Mouse (Mus musculus) MEL (cell line): Measurements from ENCODE around the gene Zfp324. TPM values are rescaled to one million over a fixed set of nuclear protein-coding genes. Genes with fewer than 3 reads are reported as not detected.
"Not testable (repeated sequence)": the region's sequence is repeated elsewhere in the genome, so short reads cannot be mapped to it uniquely, and the experiment has no call there.

Source experiments
- DNase-seq: peaks from one replicate; pipeline ENCODE4 v3.0.0; 2011; ENCODE audit warnings: low read depth, low spot score
- H3K27ac ChIP-seq: 2 replicates; pipeline ENCODE4 v1.5.1; 2012; ENCODE audit warnings: low read depth, mild to moderate bottlenecking, control low read depth, low read length, moderate library complexity; ENCODE audit not compliant: control insufficient read depth
- H3K27me3 ChIP-seq, 2 experiments: fragments of 150-350 bp in 1 of 2; sonication (generic) in 1 of 2; 2 replicates each; pipeline ENCODE4 v1.6.1; 2012; ENCODE audit warnings: low read length in 2 of 2, mild to moderate bottlenecking in 2 of 2, improper control_type of control experiment in 1 of 2, moderate library complexity in 1 of 2; ENCODE audit not compliant: insufficient read depth in 2 of 2, control insufficient read depth in 1 of 2
- H3K36me3 ChIP-seq, 2 experiments: 2 replicates each; pipeline ENCODE4 v1.6.1; 2012 to 2014; ENCODE audit warnings: low read length in 2 of 2, improper control_type of control experiment in 1 of 2, inconsistent platforms in 1 of 2, mild to moderate bottlenecking in 1 of 2; ENCODE audit not compliant: insufficient read depth in 2 of 2, control insufficient read depth in 1 of 2
- H3K4me1 ChIP-seq, 2 experiments: fragments of 150-350 bp in 1 of 2; sonication (generic) in 1 of 2; 2 replicates each; pipeline ENCODE4 v1.6.1; 2012; ENCODE audit warnings: low read length in 2 of 2, improper control_type of control experiment in 1 of 2, mild to moderate bottlenecking in 1 of 2; ENCODE audit not compliant: insufficient read depth in 2 of 2, control insufficient read depth in 1 of 2
- H3K4me3 ChIP-seq, 2 experiments: fragments of 150-350 bp in 1 of 2; sonication (generic) in 1 of 2; 2 replicates each; pipeline ENCODE4 v1.5.1; 2012; ENCODE audit warnings: low read depth in 2 of 2, low read length in 2 of 2, mild to moderate bottlenecking in 2 of 2, moderate library complexity in 2 of 2, control low read depth in 1 of 2, improper control_type of control experiment in 1 of 2; ENCODE audit not compliant: control insufficient read depth in 1 of 2, insufficient read depth in 1 of 2
- H3K79me2 ChIP-seq: 2 replicates; pipeline ENCODE4 v1.6.1; 2012; ENCODE audit warnings: mild to moderate bottlenecking, low read length, moderate library complexity; ENCODE audit not compliant: control insufficient read depth, poor library complexity, insufficient read depth
- H3K9ac ChIP-seq: 2 replicates; pipeline ENCODE4 v1.6.1; 2012; ENCODE audit warnings: low read depth, mild to moderate bottlenecking, control low read depth, low read length, moderate library complexity; ENCODE audit not compliant: control insufficient read depth, poor library complexity, severe bottlenecking
- H3K9me3 ChIP-seq: fragments of 150-350 bp; sonication (generic); replicated peaks from 2 replicates; pipeline ENCODE4 v1.6.1; 2012; ENCODE audit warnings: mild to moderate bottlenecking, low read length, improper control_type of control experiment, moderate library complexity; ENCODE audit not compliant: insufficient read depth
- BHLHE40 ChIP-seq: IDR thresholded peaks from 2 replicates; pipeline ENCODE4 v1.6.1; 2012; ENCODE audit warnings: low read depth, mild to moderate bottlenecking, inconsistent platforms, low read length, improper control_type of control experiment, borderline replicate concordance
- CHD1 ChIP-seq: IDR thresholded peaks from 2 replicates; pipeline ENCODE4 v1.6.1; 2012; ENCODE audit warnings: low read depth, mild to moderate bottlenecking, inconsistent platforms, low read length, improper control_type of control experiment
- E2F4 ChIP-seq: IDR thresholded peaks from 2 replicates; pipeline ENCODE4 v1.6.1; 2011; ENCODE audit warnings: low read depth, low read length, improper control_type of control experiment, borderline replicate concordance
- GABPA ChIP-seq: IDR thresholded peaks from 2 replicates; pipeline ENCODE4 v1.6.1; 2012; ENCODE audit warnings: low read depth, mild to moderate bottlenecking, inconsistent platforms, low read length, improper control_type of control experiment, moderate library complexity
- HCFC1 ChIP-seq: IDR thresholded peaks from 2 replicates; pipeline ENCODE4 v1.6.1; 2012; ENCODE audit warnings: low read depth, mild to moderate bottlenecking, inconsistent platforms, low read length, improper control_type of control experiment, moderate library complexity
- JUND ChIP-seq: IDR thresholded peaks from 2 replicates; pipeline ENCODE4 v1.6.1; 2011; ENCODE audit warnings: low read depth, mild to moderate bottlenecking, improper control_type of control experiment, low read length
- KAT2A ChIP-seq: conservative IDR thresholded peaks from 2 replicates; pipeline ENCODE4 v1.6.1; 2012; ENCODE audit warnings: low read depth, low read length, improper control_type of control experiment, inconsistent platforms
- MAX ChIP-seq: IDR thresholded peaks from 2 replicates; pipeline ENCODE4 v1.6.1; 2011; ENCODE audit warnings: low read length, improper control_type of control experiment
- MXI1 ChIP-seq: IDR thresholded peaks from 2 replicates; pipeline ENCODE4 v1.6.1; 2011; ENCODE audit warnings: mild to moderate bottlenecking, low read depth, low read length, improper control_type of control experiment
- NELFE ChIP-seq: IDR thresholded peaks from 2 replicates; pipeline ENCODE4 v1.6.1; 2011; ENCODE audit warnings: low read depth, low read length, improper control_type of control experiment
- NRF1 ChIP-seq: IDR thresholded peaks from 2 replicates; pipeline ENCODE4 v1.6.1; 2014; ENCODE audit warnings: low read depth, mild to moderate bottlenecking, inconsistent platforms, low read length, improper control_type of control experiment, moderate library complexity; ENCODE audit not compliant: poor library complexity, insufficient read depth, severe bottlenecking
- POLR2A ChIP-seq, 2 experiments: IDR thresholded peaks; 2 replicates each; pipeline ENCODE4 v1.6.1; 2011 to 2012; ENCODE audit warnings: low read length in 2 of 2, mild to moderate bottlenecking in 2 of 2, control low read depth in 1 of 2, improper control_type of control experiment in 1 of 2, low read depth in 1 of 2, moderate library complexity in 1 of 2; ENCODE audit not compliant: control insufficient read depth in 1 of 2, insufficient read depth in 1 of 2, poor library complexity in 1 of 2
- POLR2AphosphoS2 ChIP-seq: IDR thresholded peaks from 2 replicates; pipeline ENCODE4 v1.6.1; 2011; ENCODE audit warnings: low read length, improper control_type of control experiment
- POLR2AphosphoS5 ChIP-seq: IDR thresholded peaks from 2 replicates; pipeline ENCODE4 v1.6.1; 2012; ENCODE audit warnings: low read depth, borderline replicate concordance, mild to moderate bottlenecking, inconsistent platforms, low read length, moderate library complexity, mixed read lengths
- RAD21 ChIP-seq: IDR thresholded peaks from 2 replicates; pipeline ENCODE4 v1.6.1; 2011; ENCODE audit warnings: mild to moderate bottlenecking, low read depth, low read length, improper control_type of control experiment
- RCOR1 ChIP-seq: IDR thresholded peaks from 2 replicates; pipeline ENCODE4 v1.6.1; 2012; ENCODE audit warnings: low read depth, mild to moderate bottlenecking, inconsistent platforms, low read length, improper control_type of control experiment
- SIN3A ChIP-seq: IDR thresholded peaks from 2 replicates; pipeline ENCODE4 v1.6.1; 2012; ENCODE audit warnings: low read length, improper control_type of control experiment, inconsistent platforms
- UBTF ChIP-seq: IDR thresholded peaks from 2 replicates; pipeline ENCODE4 v1.6.1; 2012; ENCODE audit warnings: low read depth, mild to moderate bottlenecking, inconsistent platforms, low read length, improper control_type of control experiment, moderate library complexity, borderline replicate concordance; ENCODE audit not compliant: insufficient read depth
- USF1 ChIP-seq: IDR thresholded peaks from 2 replicates; pipeline ENCODE4 v1.6.1; 2014; ENCODE audit warnings: low read depth, mild to moderate bottlenecking, inconsistent platforms, low read length, improper control_type of control experiment, moderate library complexity
- USF2 ChIP-seq, 2 experiments: IDR thresholded peaks; 2 replicates each; pipeline ENCODE4 v1.6.1; 2011 to 2012; ENCODE audit warnings: improper control_type of control experiment in 2 of 2, low read length in 2 of 2, borderline replicate concordance in 1 of 2, inconsistent platforms in 1 of 2, low read depth in 1 of 2, mild to moderate bottlenecking in 1 of 2; ENCODE audit not compliant: insufficient read depth in 1 of 2
- ZC3H11A ChIP-seq: IDR thresholded peaks from 2 replicates; pipeline ENCODE4 v1.6.1; 2012; ENCODE audit warnings: low read depth, mild to moderate bottlenecking, inconsistent platforms, low read length, improper control_type of control experiment
- ZKSCAN1 ChIP-seq: IDR thresholded peaks from 2 replicates; pipeline ENCODE4 v1.6.1; 2012; ENCODE audit warnings: low read depth, mild to moderate bottlenecking, inconsistent platforms, low read length, improper control_type of control experiment, moderate library complexity
- polyA plus RNA-seq, 2 experiments: library from polyadenylated mRNA; stranded (reverse) in 1 of 2; unstranded in 1 of 2; fragments of >175 nt in 1 of 2; fragments of >200 nt in 1 of 2; gene quantifications; 2 replicates each; pipeline versions ENCODE4 v1.2.1 to v1.2.4; 2012; ENCODE audit warnings: low replicate concordance in 2 of 2, low read depth in 1 of 2; ENCODE audit not compliant: insufficient read length in 2 of 2, insufficient read depth in 1 of 2, missing spikeins in 1 of 2
- total RNA-seq: library from RNA; depleted of rRNA; stranded (reverse); fragments of 300-350 nt; gene quantifications from 2 replicates; pipeline ENCODE4 v1.2.3, GENCODE M21; 2012

Gene Zfp324
- total and polyA plus RNA-seq, 3 experiments = 5.2 to 9.9 TPM; not detected in 1

GRCm38 (mm10) chr7:12965678-12966091 is at the start of gene Zfp324 (continued):
- no peak for TF ChIP-seq BHLHE40
- TF ChIP-seq E2F4 = no peak

GRCm38 (mm10) chr7:12920495-12920894 is 45.1 kb upstream of the Zfp324 start:
- Histone ChIP-seq H3K36me3 (peaks cover 14 to 18% of the 10 kb centered on the region in 2 experiments), H3K79me2 (peaks cover 28% of the 10 kb centered on the region), H3K9ac (peak overlapping the region; percentile 34), H3K4me3 (peak overlapping the region; percentile 35 to 39)
- not testable (repeated sequence) for DNase-seq, H3K9me3 ChIP-seq, H3K4me1 ChIP-seq, H3K27ac ChIP-seq, H3K27me3 ChIP-seq

- H3K4me3 ChIP-seq = peak overlapping the region; percentile 57 to 90
- no peaks in the 10 kb centered on the region for H3K27me3 ChIP-seq
- H3K36me3 ChIP-seq = peaks cover 14 to 18% of the 10 kb centered on the region in 2 experiments
- no peak for DNase-seq
- H3K79me2 ChIP-seq = peaks cover 28% of the 10 kb centered on the region
- H3K4me1 ChIP-seq = peaks cover 0 to 10% of the 10 kb centered on the region in 2 experiments; a peak in 1 of 4 replicates
- no peaks in the 10 kb centered on the region for H3K9me3 ChIP-seq
- no peak for TF ChIP-seq ZC3H11A
- no peak for TF ChIP-seq GABPA
- TF ChIP-seq HCFC1 = no peak
- TF ChIP-seq CHD1 = no peak
- TF ChIP-seq RCOR1 = no peak
- no peak for TF ChIP-seq POLR2AphosphoS2
- no peak for TF ChIP-seq POLR2AphosphoS5
- no peak for TF ChIP-seq MAX
- no peak for TF ChIP-seq BHLHE40
- no peak for TF ChIP-seq KAT2A
- H3K27ac ChIP-seq = peak overlapping the region; percentile 96
- H3K9ac ChIP-seq = peak overlapping the region; percentile 98
Observed at GRCm38 (mm10) chr7:12921318-12921704, 44.3 kb upstream of the Zfp324 start.

DNA sequence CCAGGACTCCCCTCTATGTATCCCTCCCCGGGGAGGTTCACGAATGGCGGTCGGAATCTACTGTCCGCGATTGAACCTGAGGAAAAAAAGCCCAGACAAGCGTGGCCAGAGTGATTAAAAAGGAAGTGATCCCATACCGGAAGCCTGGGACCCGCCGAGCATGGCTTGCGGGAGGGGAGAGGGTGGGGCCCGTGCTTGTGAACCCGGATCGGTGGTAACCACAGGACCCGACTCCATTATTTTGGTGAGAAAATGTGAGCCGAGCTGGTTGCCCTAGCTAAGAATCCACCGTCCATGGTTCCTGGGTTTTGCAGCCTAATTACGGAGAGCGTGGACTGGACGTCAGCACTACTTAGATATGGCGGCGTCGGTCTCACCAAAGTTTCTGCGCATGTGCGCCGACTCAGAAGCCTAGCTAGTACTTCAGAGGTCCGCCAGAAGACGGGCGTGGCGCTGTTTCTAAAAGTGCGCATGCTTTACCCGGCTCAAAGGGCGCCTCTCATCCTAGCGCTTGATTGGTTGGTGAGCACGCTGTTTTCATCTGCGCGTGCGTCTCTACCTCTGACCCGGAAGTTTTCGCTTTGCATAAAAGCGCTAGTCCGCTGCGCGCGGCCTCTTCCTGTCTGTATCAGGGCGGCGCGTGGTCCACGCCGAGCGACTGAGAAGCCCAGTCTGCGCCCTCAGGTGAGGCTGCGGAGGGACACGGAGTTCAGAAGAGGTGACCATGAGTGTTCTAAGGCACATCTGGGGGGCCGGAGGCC is 43.8 kb upstream of the Zfp324 start, which contains the start of gene Rps5:
Gene Rps5, plus strand, starts transcription at position 586 of the 761 bp plus-strand sequence.
- H3K9ac ChIP-seq = peak within 1 kb of the TSS; percentile 98
- H3K36me3 ChIP-seq = peaks cover 14 to 18% of the 10 kb centered on the region in 2 experiments
- H3K4me3 ChIP-seq = peak within 1 kb of the TSS; percentile 74 to 90
- H3K27me3 ChIP-seq = no peaks in the 10 kb centered on the region
- H3K27ac ChIP-seq = peak within 1 kb of the TSS; percentile 96
- H3K4me1 ChIP-seq = peaks cover 0 to 10% of the 10 kb centered on the region in 2 experiments; a peak in 1 of 4 replicates
- H3K79me2 ChIP-seq = peaks cover 28% of the 10 kb centered on the region
- DNase-seq = peak; percentile 99
- H3K9me3 ChIP-seq = no peaks in the 10 kb centered on the region
- TF ChIP-seq NELFE (peak; percentile 98), KAT2A (peak; percentile 99), NRF1 (peak; percentile 89), E2F4 (peak; percentile 88), USF2 (IDR thresholded peaks at IDR 0.05; ENCODE audit: borderline replicate concordance in 1 of 2, insufficient read depth in 1 of 2, low read depth in 1 of 2, low read length in 2 of 2) (no peak), POLR2AphosphoS5 (peak; percentile 57; the same call in 1 of the 2 replicates), RCOR1 (0 out of 2 replicates have a peak, but pooled peaks have one; percentile 15), POLR2A (IDR thresholded peaks at IDR 0.05; ENCODE audit: control insufficient read depth in 1 of 2, insufficient read depth in 1 of 2, low read depth in 1 of 2, low read length in 2 of 2, poor library complexity in 1 of 2) (peak; percentile 64 to 89), USF1 (no peak), MAX (peak; percentile 90), SIN3A (peak; percentile 82), ZKSCAN1 (no peak), UBTF (no peak), JUND (no peak), MXI1 (peak; percentile 86), RAD21 (no peak)
